Mouse (Mus musculus): ENCODE data around the gene Olfr267.
A peak's percentile ranks its signal among the peaks of the same experiment; 100 is the strongest.

Gene Olfr267

DNA sequence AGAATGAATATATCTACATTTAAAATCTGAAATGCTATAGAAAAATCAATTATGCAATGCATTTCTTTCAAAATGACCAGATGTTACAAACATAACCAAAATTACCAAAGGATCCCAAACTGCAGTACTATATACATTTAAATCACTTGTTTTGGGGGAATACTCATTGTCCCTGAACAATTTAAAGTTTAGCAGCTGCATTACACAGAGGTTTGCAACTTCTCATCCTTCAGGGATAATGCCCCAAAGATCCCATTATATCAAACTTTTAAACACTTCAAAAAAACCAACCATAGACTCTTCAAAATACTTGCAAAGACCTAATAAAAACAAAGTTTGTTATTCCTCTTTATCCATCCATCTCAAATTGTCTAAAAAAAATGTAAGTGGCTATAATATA lies at the start of gene Olfr267:
Olfr267 (minus strand) TSS at position 101 of the 400 bp plus-strand sequence.
- DNase-seq (ENCODE audit: low read depth, low spot score), result no peak

- DNase-seq (ENCODE audit: low read depth, low spot score), result no peak
Observed at GRCm38 (mm10) chr4:58832908-58833307, 45.4 kb upstream of the Olfr267 start.

- no peak for DNase-seq (ENCODE audit: low read depth, low spot score)
Observed at GRCm38 (mm10) chr4:58825921-58826320, 38.4 kb upstream of the Olfr267 start.

- peak; percentile 13 for DNase-seq (ENCODE audit: low read depth, low spot score)
Observed at GRCm38 (mm10) chr4:58786659-58787058, 857 bp downstream of the Olfr267 start.

- DNase-seq (ENCODE audit: low read depth, low spot score), result no peak
Observed at GRCm38 (mm10) chr4:58763417-58763816, 24.1 kb downstream of the Olfr267 start.

- no peak for DNase-seq (ENCODE audit: low read depth, low spot score)
Observed at GRCm38 (mm10) chr4:58749510-58749909, 38.0 kb downstream of the Olfr267 start.

DNA sequence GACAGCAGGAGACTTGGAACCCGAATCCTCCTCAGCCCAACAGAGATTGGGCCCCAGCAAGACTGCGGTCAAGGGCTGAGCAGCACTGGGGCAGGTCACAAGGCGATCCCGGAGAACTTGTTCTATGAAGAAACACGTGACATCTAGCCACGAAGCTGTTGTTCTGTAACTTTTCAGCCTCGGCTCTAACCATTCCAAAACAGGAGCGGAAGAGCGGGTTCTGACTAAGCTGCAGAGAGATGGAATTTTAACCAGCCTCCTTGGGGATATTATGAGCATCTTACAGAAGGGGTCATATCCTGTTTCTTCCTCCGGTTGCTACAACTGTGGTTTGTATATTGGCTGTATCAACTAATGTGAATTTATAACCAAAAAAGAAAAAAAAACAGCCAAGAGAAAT lies 38.4 kb downstream of the Olfr267 start:
- no peak for DNase-seq (ENCODE audit: low read depth, low spot score)

- DNase-seq (ENCODE audit: low read depth, low spot score), result no peak
Observed at GRCm38 (mm10) chr4:58745583-58746222, 41.8 kb downstream of the Olfr267 start.

DNA sequence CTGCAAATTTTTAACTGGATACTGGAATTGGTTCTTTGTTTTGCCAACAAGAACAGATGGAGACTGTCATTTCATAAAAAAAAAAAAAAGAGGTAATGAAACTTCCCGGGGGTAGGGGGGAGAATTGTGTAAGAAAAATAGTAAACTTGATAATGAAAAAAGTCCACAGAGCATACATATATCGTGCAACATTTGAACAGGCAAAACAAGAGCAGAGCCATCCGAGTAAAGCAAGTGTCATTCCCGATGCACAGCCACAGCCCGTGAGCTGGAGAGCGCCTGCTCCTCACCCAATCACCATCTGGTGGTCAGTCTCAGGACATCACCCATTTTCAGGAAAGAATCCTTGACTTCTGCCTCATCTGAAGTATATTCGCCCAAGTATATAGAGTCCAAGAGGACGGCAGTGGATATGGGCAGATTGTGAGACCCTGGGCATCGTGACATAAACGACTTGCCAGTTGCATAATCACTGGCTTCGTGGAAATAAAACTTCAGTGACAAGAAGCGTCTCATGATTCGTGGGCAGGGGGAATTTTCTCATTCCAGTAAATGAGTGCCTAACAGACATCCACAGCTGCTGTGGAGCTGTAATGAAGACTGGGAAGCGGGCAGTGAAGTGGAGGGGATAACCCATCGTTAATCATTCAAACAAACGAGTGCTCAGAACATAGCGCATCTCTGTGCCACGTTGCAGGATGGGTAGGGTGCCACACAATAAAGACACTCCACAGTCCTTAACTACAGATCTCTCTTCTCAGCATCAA lies 50.5 kb downstream of the Olfr267 start:
- no peak for DNase-seq (ENCODE audit: low read depth, low spot score)
